Mouse (Mus musculus) hindbrain, embryonic 13.5 days (tissue): Measurements from ENCODE around the gene 1700086D15Rik. TPM values are rescaled to one million over a fixed set of nuclear protein-coding genes. Genes with fewer than 3 reads are reported as not detected.

ENCODE experiments used
- polyA plus RNA-seq: library from polyadenylated mRNA; unstranded; fragments of >200 nt; fragmentation: Nextera tagmentation; extraction: Ambion mirVana; gene quantifications from 2 replicates; pipeline ENCODE4 v1.2.1, GENCODE M21; 2015

The 1700086D15Rik gene
- polyA plus RNA-seq, 1 experiment from 2014 or later = not detected

Other genes starting within 250 kb of the 1700086D15Rik start
- 32.6 and 33.1 TPM in 2 replicates for gene Elac2, start 180.9 kb downstream of the 1700086D15Rik start, polyA plus RNA-seq
- 9.3 and 9.9 TPM in 2 replicates for gene Arhgap44, start 3.1 kb upstream of the 1700086D15Rik start, polyA plus RNA-seq
- 0.95 and 0.98 TPM in 2 replicates for gene Myocd, start 110.1 kb upstream of the 1700086D15Rik start, polyA plus RNA-seq